Mouse (Mus musculus): ENCODE data around the gene Loxl3.

DNA sequence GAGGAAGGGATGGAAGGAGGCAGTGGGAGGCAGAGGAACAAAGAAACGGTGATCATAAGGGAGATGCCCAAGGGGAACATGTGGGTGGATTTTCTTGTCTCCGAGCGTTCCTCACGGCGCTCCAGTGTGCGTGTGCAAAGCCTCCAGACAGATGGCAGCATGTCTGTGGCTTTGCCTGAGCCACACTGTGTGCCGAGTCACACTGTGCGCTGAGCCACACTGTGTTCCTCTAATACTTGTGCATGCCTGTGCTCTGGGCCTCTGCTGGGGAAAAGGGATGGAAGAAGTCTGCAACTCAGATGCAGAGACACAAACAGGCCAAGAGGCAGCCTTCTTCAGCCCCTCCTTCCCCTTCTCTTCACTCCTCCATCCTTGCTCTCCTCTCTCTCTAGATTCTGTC is 6.7 kb upstream of the Loxl3 start:
- TF ChIP-seq CTCF (conservative IDR thresholded peaks at IDR 0.05; ENCODE audit: low read length) (no peak), POU5F1 (IDR thresholded peaks at IDR 0.05; ENCODE audit: borderline replicate concordance, low read length) (no peak), NANOG (IDR thresholded peaks at IDR 0.05; ENCODE audit: borderline replicate concordance, low read length) (no peak)

Measured in E14TG2a.4 (cell line).